Mouse (Mus musculus) monocyte, adult 2 months (primary cell): ENCODE data around the gene Il4ra.

Experiments
- DNase-seq, 2 experiments: peaks; one replicate each; pipeline ENCODE4 v3.0.0; 2022; ENCODE audit warnings: low spot score in 2 of 2, low read depth in 1 of 2

Il4ra gene

DNA sequence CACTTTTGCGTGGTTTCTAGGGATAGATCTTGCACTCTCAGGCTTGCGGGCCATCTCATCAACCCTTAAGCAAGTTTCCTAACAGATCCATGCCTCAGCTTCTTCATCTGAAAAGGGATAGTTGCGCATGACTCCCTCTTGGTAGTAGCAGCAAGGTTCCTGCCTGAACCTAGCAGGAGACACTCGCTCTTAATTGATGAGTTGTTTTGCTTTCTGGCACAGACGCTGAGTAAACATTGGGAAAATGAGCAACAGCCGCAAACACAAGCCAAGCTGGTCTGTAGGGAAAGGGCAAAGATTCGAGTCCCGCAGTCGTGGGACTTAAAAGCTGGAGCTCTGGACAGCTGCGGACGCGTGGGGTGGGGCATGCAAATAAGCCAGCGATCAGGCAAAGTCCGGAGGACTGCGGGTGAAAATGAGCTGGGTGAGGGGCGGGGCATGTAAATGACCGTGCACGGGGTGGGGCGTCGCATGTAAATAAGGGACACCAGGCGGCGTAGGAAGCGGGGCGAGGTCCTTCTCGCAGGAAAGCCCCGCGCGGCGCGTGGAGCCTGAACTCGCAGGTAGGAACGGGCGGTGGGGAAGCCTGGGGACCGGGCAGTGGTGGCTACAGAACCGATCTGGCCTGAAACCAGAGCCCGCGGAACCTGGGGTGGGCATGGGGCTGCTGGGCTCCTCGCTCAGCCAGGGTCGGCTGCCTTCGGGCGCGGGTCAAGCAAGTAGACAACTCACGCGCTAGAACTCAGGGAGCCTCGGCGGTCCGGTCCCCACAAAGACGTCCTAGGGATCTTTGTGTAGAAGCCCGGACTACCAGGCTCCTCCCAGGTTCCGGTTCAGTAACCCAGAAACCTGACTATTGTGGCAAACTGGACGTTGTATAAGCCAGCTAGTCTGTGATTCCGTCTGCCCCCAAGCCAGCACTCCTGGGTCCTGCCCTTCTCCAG, at the start of gene Il4ra:
Il4ra (plus strand) TSS at position 355 of the 944 bp plus-strand sequence.
- peak; percentile 47 to 87 for DNase-seq

DNA sequence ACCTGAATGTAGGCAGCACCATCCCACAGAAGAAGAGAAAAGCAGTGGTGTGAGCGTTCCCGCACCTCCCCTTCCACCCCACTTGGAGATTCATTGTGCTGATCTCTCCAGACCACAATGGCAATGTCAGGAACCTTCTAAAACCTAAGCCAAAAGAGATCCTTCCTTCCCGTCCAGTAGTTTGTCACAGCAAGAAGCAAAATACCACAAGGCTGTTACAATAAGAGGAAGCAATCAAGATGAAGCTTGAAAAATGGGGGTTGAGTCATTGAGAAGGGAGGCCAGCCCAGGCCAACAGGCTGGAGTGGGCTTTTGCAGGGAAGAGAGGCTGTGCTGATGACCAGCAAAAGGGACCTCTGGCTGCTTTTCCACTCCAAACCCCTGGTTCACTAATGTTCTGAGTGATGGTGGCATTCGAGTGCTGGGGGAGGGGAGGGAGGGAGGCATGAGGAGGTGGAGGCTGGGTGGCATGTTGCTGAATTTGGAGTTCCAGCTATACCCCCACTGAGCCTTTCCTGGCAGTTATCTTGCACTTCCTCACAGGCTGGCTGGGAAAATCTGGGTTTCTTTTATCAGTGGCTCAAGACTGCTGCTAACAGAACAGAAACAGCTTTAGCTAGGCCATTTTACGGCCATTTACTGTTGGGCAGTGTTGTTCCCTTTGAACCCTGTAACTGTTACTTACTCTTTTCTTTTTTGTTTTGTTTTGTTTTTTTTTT, 48.4 kb upstream of the Il4ra start:
- no peak for DNase-seq

DNA sequence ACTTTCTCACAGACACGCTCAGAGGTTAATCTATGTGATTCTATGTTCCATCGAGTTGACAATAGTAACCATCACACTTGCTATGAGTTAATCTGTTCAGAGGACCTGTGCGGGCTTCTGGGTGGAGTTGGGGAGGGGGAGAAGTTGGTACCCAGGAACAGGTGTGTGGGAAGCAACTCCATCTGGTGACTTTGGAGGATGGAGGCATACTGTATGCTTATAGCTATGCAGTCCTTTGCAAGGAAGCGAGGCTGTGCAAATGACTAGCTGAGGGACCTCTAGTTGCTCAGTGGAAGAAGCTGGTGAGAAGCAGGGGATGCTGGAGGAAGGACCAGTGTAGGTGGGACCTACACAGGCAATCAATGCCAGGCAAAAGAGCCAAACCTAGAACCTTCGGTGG, 47.3 kb upstream of the Il4ra start:
- no peak for DNase-seq

DNA sequence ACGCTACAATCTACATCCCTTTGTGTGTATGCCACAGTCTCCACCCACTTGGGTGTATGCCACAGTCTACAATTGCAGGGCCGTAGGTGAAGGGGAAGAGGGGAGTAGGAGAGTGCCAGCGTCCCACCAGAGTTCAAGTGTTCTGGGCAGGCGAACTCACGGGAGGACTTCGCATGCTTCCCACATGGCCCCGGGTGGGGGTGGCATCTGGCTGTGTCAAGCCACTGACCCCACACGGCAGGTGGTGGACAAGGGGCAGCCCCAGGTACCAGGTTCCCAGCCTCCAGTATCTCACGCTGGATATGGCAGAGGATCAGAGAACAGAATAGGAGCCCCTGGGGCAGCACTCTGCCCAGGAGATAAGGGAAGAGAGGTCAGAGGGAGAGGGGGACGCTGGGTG, 46.4 kb upstream of the Il4ra start:
- no peak for DNase-seq

DNA sequence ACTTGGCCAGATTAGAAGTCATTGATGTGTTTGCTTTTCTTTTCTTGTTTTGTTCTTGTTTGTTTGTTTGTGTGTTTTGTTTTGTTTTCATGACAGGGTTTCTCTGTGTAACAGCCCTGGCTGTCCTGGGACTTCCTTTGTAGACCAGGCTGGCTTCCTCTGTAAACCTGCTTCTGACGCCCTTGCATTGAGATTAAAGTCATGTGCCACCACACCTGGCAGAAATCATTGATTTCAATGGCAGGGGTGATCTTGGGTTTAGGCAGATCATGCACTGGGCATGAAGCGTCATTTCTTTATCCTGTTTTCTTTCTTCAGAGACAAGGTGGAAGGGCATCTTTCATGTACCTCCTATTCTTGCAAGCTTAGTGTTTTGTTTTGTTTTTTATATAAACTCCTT, 44.6 kb upstream of the Il4ra start:
- DNase-seq, result no peak

DNA sequence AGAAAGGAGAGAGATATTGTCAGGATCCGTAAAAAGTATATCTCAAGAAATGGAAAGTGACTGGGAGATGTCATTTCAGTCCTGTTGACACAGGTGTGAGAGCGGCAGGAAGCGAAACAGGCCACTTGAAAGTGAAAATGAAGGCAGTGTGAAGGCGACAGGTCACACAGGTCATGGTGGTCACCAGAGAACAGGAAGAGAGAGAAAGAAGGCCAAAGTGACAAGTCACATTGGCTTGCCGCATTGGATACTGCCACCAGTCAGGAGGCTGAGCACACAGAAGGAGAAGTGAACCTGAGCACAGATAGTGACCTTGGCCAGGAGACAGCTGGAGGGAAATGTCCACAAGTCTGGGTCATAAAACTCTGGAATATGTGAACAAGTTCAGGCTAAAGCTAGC, 40.5 kb upstream of the Il4ra start:
- no peak for DNase-seq

DNA sequence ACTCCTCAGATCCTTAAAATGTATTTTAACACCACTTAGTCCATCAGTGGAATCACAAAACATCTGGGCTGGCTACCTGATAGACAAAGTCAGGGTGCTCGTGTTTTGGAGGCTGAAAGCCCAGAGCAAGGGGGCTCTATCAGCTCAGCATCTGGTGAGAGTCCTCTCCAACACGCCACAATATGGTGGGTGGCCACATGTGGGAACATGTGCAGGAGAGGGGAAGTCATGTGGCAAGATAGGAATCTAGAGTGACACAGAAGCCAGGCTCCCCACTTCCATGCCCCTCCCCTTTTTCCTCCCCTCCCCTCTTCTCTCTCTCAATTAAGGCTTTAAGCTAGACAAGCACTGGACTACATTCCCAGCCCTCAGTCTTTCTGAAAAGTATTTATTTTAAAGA, 40.1 kb upstream of the Il4ra start:
- no peak for DNase-seq

DNA sequence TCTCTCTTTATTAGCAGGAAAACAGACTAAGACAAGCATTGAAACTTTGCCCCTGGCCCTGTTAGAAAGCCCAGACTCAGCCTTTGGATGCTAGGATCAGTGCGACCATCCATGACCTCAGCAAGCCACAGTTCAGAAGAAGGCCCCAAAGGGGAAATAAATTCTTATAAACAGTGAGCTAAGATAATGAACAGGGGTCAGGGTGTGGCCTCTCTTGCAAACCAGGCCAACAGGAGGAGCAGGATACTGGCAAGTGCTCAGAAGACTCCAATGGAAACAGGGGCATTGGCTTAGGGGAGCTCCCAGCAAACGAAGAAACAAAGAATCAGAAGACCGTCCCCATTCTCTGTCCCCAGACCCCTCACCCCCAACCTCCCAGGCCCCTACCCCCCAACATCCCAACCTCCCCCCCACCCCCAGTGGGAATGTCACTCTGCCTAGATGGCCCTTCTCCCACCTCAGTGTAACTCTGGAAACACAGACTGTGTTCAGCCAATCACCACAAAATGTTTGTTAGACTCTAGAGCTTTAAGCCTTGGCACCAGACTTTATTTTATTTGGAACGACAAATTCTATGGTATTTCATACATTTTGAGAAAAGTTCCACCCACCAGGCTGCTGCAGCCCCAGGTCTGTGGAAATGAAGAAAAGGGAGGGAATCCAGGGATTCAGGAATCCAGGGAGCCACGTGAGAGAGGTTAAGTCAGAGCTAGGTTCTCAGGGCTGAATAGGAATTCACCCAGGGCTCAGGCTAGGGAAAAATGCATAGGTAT, 36.7 kb upstream of the Il4ra start:
- DNase-seq, result no peak

DNA sequence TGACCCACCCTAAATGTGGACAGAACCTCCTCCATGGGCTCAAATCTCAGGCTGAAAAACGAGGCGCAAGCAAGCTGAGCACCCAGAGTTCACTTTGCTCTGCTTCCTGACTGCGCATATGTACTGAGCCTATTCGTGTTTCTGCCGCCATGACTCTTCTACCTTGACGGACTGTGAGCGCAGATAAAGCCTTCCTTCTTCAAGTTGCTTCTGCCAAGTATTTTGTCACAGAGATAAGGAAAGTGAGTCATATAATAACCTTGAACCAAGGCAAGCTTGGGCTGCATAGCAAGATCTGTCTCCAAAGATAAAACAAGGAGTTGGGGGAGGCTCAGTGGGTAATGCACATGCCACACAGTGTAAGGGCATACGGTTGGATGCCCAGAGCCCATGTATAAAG, 35.2 kb upstream of the Il4ra start:
- DNase-seq, result no peak

DNA sequence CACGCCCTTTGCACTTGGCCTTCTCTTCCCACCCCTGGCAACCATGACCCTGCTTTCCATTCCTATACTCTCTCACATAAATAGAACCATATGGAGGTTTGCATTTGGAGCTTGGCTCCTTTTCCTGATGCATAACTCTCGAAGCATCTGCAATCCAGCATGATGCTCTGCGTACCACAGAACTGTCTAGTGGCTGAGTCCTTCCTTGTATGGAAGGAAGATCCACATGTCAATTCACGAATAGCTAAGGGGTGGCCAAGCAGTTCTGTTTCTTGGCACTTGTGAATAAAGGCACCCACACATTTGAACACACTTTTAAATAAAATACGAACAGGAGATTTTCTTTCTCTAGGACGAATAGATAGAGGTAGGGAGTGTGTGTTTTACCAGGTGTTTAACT, 34.5 kb upstream of the Il4ra start:
- no peak for DNase-seq

DNA sequence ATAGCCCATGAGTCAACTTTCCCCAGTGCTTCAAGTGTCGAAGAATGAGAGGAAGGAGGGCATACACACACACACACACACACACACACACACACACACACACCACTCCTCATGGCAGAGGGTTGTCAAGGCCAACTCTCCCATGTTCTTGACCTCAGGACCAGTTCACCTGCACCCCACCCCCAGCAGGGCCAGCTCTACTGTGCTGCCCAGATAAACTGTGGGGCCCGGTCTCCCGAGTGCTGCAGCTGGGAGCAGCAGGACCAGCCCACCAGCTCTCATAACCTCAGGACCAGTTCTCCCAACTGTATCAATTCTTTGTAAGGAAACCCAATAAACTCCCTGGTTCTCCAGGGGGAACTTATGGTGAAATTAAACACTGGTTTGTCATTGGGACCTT, 32.2 kb upstream of the Il4ra start:
- no peak for DNase-seq

DNA sequence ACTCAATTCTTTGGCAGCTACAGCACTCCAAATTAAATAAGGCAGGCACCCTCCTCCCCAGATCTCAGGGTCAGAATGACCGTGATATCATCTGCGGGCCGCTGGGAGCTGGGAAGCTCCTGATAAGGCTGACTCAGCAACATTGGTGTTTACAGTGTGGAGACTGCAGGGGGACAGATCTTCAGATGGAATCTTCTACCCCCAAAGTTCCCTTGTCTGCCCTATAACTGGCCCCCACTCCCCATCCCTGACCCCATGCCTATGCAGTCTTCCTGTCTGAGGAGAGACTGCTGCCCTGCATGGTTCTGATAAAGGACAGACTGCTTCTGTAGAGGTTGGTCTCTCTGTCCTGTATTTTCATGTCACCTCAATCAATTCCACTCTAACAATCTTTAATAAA, 28.9 kb upstream of the Il4ra start:
- no peak for DNase-seq

DNA sequence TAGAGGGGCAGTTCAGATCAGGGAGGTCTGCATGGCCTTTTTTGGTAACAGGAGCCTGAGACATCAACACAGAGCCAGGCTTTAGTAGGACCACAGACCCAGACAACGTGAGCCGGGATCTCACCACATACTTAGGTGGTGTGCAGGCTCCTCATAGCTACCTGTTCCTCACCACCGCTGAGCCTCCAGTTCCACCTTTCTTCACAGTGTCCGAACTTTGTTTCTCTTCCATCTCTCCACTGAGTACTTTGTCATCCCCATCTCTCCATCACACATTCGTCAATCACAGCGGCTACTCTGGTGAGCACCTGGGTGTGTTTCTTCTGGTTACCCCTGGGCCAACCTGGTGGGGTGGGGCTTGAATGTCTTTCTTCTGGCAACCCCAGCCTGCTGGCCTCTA, 24.7 kb upstream of the Il4ra start:
- DNase-seq, result no peak

DNA sequence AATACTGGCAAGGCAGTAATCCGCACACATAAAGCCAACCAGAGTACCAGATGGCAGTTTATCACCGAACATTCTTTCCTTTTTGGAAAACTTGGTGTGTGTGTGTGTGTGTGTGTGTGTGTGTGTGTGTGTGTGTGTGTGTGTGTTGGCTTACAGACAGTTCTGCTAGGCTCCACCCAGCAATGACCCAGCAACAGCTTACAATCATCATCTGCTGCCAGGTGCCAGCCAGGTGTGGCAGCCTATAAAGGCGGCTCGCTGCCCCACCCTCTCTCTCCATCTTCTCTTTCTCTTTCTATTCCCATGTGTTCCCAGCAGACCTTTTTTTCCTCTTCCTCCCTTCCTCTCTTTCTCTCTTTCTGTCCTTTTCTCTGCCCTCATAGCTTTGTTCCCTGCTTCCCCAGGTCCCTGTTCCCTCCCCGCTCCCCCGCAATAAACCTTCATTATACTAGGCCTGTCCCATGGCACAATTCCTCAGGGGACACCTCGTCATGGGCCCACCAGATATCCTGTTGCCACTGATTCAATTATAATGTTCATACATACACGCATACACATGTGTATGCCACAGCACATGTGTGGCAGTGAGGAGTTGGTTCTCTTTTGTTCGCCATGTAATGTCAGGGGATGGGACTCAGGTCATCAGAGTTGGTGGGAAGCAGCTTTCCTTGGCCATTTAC, 23.9 kb upstream of the Il4ra start:
- no peak for DNase-seq

DNA sequence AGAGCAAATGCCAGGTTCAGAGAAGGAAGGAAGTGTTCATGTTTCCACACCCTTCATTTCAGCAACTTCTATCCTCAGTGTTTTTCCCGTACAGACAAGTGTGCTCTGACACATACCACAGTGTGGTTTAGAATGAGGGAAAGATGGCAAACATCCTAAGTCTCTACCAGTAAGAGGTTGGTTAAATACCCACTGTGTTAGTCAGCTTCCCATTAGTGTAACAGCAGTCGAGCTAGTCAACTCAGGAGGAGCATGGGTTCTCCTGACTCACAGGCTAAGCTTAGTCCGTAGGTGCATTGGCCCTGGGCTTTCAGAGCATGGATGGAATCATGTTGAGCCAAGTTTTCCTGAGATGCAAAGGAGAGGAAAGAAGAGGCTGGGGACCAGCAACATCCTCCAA, 12.6 kb upstream of the Il4ra start:
- no peak for DNase-seq

DNA sequence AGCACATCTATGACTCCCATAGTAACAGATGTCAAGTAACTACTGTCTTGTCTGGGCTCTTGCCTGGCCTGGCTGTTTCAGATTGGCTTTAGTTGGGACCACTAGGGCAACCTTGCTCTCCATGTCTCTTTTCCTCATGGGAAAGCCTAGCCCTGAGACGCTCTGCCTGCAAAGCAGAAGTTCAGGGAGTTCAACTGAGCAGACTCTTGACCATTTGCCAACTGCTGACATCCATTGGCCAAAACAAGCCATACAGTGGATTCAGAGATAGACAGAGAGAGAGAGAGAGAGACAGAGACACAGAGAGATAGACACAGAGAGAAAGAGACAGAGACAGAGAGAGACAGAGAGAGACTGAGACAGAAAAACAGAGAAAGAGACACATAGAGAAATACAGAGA, 10.9 kb upstream of the Il4ra start:
- no peak for DNase-seq

DNA sequence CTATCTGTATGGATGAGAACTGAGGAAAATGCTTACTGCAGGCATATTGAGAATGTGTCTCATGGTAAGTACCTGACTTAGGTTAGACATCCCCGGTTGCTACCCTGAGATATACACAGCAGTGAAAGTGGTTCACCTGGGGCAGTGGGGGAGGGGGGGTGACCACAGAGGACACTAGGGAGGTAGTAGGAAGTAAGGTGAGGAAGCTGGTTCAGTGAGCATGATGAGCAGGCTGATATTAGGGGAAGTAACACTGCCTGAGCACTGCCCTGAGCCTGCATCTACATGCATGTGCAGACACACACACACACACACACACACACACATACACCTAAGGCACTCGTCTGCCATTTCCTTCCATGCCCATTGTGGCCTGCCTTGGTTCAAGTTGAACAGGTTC, 10.1 kb upstream of the Il4ra start:
- DNase-seq, result no peak

DNA sequence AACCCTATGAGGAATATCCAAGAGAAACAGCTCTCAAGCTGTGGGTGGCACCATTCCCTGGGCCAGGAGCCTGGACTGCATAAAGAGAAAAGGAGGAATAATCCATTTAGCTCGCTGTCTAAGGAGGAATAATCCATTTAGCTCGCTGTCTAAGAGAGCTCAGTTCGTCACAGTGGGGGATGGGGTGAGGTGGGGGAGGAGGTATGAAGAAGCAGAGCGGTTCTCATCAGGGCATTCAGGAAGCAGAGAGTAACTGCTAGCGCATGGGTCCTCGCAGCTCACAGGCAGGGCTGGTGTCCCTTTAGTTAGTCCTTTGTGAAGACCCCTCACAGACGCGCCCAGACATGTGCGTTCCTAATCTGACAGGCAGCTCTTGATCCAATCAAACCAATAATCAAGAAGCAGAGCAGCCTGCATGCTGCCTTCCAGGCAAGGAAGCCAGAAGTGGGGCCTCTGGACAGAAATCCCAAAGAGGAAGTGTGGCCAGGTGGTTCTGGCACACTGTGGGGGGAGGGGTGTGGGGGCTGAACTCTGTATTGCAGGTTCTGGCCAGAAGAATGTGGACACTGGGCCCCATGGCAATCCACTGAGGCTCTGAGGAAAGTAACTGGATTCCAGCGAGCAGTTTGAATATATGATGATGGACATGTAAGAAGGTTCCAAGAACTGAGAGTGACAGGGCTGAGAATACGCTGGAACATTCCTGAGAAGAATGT, 9.4 kb upstream of the Il4ra start:
- DNase-seq, result no peak

DNA sequence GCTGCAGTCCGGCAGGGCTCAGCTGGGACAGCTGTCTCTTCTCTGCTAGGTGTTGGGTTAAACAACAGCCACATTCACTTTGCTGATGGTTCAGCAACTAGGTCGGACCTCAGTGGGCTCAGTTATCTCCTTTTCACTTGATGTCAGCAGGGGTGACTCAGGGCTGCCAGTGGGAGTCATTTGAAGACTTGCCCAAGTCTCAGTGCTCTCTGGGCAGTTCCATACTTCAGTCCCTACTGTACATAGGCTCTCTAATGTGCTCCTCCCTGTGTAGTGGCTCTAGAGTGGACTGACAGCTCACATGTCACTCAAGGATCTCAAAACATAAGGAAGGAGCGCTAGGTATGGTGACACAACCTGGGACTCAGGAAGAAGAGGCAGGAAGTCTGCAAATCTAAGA, 8.4 kb upstream of the Il4ra start:
- DNase-seq, result no peak

DNA sequence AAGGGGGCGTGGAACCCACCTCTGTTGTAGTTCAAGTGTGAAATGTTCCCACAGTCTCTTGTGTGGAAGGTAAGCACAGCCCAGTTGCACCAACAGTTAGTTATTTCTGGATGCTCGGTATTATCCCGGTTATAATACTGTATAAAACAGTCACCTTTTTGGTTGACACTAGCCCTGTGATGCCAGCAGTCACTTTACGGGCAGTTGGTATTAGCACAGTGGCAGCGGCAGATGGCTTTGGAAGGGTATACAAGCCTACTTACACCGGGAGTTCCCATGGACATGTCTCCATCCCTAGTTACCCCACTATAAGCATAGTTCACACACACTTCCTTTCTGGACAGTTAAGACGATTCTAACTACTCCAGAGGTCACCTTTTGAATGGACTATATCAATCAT, 6.6 kb upstream of the Il4ra start:
- no peak for DNase-seq

DNA sequence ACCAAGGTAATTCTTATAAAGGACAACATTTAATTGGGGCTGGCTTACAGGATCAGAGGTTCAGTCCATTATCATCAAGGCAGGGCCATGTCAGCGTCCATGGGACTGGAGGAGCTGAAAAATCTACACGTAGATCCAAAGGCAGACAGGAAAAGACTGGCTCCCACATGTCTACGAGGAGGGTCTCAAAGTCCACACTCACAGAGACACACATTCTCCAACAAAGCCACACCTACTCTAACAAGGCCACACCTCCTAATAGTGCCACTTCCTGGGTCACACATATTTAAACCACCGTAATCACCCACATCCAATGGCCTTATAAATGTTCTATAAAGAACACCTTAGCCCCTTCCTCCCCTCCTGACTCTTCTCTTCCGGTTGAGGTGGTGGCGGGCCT, 5.2 kb upstream of the Il4ra start:
- no peak for DNase-seq
